Mouse (Mus musculus): ENCODE measurements around the gene Otud4. TPM values are rescaled to one million over a fixed set of nuclear protein-coding genes. Genes with fewer than 3 reads are reported as not detected.

Otud4 gene
- polyA plus RNA-seq (2017; shearing (Covaris generic)) = 35.5 TPM

DNA sequence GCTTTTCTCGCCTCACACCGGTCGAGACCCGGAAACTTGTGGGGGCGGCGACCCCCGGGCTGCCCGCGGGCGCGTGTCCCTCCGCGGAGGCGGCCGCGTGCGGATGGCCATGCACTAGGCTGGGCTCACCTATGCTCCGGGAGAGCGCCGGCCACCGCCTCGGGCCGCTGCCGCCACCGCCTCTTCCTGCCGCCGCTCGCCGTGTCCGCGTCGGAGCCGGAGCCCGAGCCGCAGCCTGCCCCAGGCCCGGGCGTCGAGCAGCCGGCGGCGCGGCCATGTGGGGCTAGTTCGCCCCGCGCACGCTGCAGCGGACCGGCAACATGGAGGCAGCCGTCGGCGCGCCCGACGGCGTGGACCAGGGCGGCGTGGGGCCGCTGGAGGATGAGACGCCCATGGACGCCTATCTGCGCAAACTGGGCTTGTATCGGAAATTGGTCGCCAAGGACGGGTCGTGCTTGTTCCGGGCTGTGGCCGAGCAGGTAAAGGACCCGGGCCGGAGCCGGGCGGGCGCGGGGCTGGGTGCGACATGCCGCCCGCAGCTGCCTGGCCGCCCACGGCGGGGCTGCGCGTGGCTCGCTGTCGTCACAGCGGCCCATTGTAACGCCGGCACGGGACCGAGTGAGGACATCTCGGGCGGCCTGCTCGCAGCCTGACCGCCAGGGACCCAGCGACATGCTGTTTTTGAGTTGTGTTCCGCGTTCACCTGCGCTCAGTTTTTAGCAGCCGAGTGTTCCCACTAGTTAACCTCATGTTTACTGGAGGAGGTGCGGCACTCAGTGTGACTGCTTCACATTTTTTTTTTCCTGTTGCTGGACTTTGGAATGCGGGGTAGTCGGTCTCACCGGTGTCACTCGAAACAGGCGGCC lies at the start of gene Otud4:
Gene Otud4 (plus strand): TSS at position 33 of the 866 bp plus-strand sequence.

DNA sequence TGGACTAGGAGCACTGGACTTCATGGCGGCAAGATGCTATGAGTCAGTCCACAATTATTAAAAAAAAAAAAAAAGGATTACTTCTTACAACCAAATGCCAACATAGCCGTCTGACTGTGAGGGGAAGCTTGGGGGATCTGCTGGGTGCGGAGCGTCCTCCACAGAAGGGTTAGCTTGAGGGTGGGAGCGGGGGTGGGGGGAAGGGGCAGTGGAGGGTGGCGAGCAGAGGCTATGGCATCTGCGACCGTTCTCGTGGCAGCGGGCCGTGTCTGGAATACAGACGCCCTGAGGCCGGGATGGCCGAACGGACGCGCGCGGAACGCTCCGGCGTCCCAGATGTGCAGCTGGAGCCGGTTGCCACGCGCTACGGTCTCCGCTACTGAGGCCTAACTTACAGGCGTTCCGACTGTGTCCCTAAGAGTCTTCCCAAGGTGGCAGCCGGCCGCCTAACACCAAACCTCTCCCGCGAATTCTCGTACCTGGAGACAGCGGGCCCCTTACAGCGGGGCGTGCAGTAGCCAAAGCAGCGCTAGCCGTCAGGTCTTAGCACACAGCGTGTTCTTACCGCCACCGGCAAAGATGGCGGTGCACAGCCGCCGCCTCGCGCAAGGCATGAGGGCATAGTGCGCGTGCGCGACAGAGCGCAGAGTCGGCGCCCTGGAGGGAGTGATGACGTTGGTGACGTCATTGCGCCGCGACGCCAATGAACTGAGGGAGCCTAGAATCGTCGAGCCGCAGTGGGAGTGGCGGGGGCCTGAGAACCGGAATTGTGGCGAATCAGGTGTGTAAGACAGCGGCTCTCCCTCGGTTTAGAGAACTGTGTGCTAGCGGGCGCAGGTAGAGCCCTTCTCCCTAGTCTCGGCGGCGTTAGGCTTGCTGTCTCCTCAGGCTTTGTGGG lies 71.9 kb downstream of the Otud4 start, which contains the start of the genes Abce1 and Anapc10:
Gene Abce1 (minus strand): TSS at position 677 of the 898 bp plus-strand sequence.
Gene Anapc10 (plus strand): TSS at position 757 of the 898 bp plus-strand sequence.

Other genes with a start within 250 kb of the Otud4 start
- gene Smad1, start 240.1 kb upstream of the Otud4 start, polyA plus RNA-seq (2017; shearing (Covaris generic)) = 37.8 TPM
- 79.7 TPM for gene Abce1, start 72.1 kb downstream of the Otud4 start, polyA plus RNA-seq (2017; shearing (Covaris generic))
- 12.9 TPM for gene Anapc10, start 72.2 kb downstream of the Otud4 start, polyA plus RNA-seq (2017; shearing (Covaris generic))

Measured in naive thymus-derived CD4-positive, alpha-beta T cell, adult 5 months (primary cell).